Mouse (Mus musculus) c-Kit-negative CD71-positive TER-119-positive erythroid progenitor cells, embryonic 14.5 days (primary cell): ENCODE measurements around the gene Pi4ka.
A peak's percentile ranks its signal among the peaks of the same experiment; 100 is the strongest.

Experiments
- DNase-seq: peaks from one replicate; pipeline ENCODE4 v3.0.0-alpha.2; 2013; ENCODE audit warnings: low read depth, low spot score

Gene Pi4ka

GRCm38 (mm10) chr16:17405736-17406443 is at the start of gene Pi4ka, which contains the start of gene Snap29:
Gene Pi4ka (minus strand): TSS chr16:17406314.
Gene Snap29 (plus strand): TSS chr16:17405986.
- peak; percentile 98 for DNase-seq

GRCm38 (mm10) chr16:17452373-17452715 is 46.2 kb upstream of the Pi4ka start:
- DNase-seq: peak; percentile 50

GRCm38 (mm10) chr16:17451541-17452372 is 45.6 kb upstream of the Pi4ka start, which contains the start of gene Crkl:
Gene Crkl (plus strand): TSS chr16:17451987.
- peak; percentile 96 for DNase-seq

GRCm38 (mm10) chr16:17432576-17432975 is 26.5 kb upstream of the Pi4ka start:
- no peak for DNase-seq

- no peak for DNase-seq
These were observed 16.9 kb upstream of the Pi4ka start for GRCm38 (mm10) chr16:17423021-17423420.

GRCm38 (mm10) chr16:17410209-17410608 is 4.1 kb upstream of the Pi4ka start:
- no peak for DNase-seq

GRCm38 (mm10) chr16:17409046-17409445 is 2.9 kb upstream of the Pi4ka start:
- DNase-seq: no peak

GRCm38 (mm10) chr16:17406512-17407231 is 558 bp upstream of the Pi4ka start:
- no peak for DNase-seq

- peak; percentile 29 for DNase-seq
These were observed 830 bp downstream of the Pi4ka start for GRCm38 (mm10) chr16:17405271-17405696.

GRCm38 (mm10) chr16:17402855-17403254 is 3.3 kb downstream of the Pi4ka start:
- peak; percentile 60 for DNase-seq

GRCm38 (mm10) chr16:17392784-17393183 is 13.3 kb downstream of the Pi4ka start:
- DNase-seq: no peak

- DNase-seq: no peak
These were observed 22.4 kb downstream of the Pi4ka start for GRCm38 (mm10) chr16:17383594-17384326.

- no peak for DNase-seq
These were observed 23.8 kb downstream of the Pi4ka start for GRCm38 (mm10) chr16:17382306-17382705.

- no peak for DNase-seq
These were observed 47.3 kb downstream of the Pi4ka start for GRCm38 (mm10) chr16:17358787-17359186.

GRCm38 (mm10) chr16:17356031-17356430 is 50.1 kb downstream of the Pi4ka start:
- no peak for DNase-seq

GRCm38 (mm10) chr16:17346766-17347165 is 59.3 kb downstream of the Pi4ka start:
- no peak for DNase-seq

- DNase-seq: no peak
These were observed 60.3 kb downstream of the Pi4ka start for GRCm38 (mm10) chr16:17345813-17346155.

- no peak for DNase-seq
These were observed 60.8 kb downstream of the Pi4ka start for GRCm38 (mm10) chr16:17345141-17345812.

GRCm38 (mm10) chr16:17341847-17342246 is 64.3 kb downstream of the Pi4ka start:
- no peak for DNase-seq

GRCm38 (mm10) chr16:17340705-17341104 is 65.4 kb downstream of the Pi4ka start:
- no peak for DNase-seq

GRCm38 (mm10) chr16:17339701-17340100 is 66.4 kb downstream of the Pi4ka start:
- no peak for DNase-seq
